Mouse (Mus musculus): Measurements from ENCODE around the gene Lgals4. TPM values are rescaled to one million over a fixed set of nuclear protein-coding genes. Genes with fewer than 3 reads are reported as not detected.

The Lgals4 gene
- polyA plus RNA-seq, 1 experiment from 2014 or later, result 3.2 TPM

DNA sequence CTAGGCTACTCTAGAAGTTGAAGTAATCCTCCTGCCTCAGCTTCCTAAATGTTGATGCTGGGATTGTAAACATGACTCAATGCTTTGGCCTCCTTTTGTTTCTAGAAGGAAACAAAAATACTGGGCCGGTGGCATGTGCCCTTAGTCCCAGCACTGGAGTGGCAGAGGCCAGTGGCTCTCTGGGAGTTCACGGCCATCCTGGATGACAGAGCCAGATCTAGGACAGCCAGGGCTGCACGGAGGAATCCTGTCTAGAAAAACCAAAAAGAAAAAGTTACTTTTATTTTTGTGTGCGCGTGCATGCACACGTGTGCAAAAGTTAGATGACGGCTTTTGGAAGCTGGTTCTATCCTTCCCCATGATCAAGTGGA, 7.3 kb upstream of the Lgals4 start:
- no peak overlapping the region for H3K4me3 ChIP-seq
- no peak overlapping the region for H3K27ac ChIP-seq (replicated peaks)
- peaks cover 27% of the 10 kb centered on the region for H3K36me3 ChIP-seq
- 0 out of 2 replicates have a peak overlapping the region, but pooled peaks have one; percentile 3 for H3K9ac ChIP-seq (replicated peaks)
- H3K4me1 ChIP-seq, result peaks cover 14% of the 10 kb centered on the region
- H3K27me3 ChIP-seq, result no peaks in the 10 kb centered on the region
- H3K4me2 ChIP-seq (replicated peaks), result no peak overlapping the region
- 96% methylated on average over 7 of the region's 7 CpGs for WGBS
- ATAC-seq (ENCODE audit: low FRiP score, low read depth), result no peak
- H3K9me3 ChIP-seq, result no peaks in the 10 kb centered on the region

DNA sequence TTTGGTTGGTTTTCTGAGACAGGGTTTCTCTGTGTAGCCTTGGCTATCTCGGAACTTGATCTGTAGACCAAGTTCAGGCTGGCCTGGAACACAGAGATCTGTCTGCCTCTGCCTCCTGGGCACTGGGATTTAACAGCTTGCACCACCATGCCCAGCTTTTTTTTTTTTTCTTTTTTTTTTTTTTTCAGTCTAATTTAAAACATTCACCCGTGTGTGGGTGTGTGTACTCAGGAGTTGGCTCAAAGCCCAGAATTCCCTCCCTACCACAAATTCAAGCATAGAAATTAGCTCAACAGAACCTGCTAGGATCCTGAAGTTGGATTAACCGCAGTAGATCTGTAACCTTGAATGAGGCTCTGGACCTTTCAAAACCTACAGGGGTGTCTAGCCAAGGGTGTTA, 6.3 kb upstream of the Lgals4 start:
- Histone ChIP-seq H3K4me1 (peaks cover 14% of the 10 kb centered on the region), H3K9me3 (no peaks in the 10 kb centered on the region), H3K9ac (replicated peaks) (no peak overlapping the region), H3K27ac (replicated peaks) (no peak overlapping the region), H3K36me3 (peaks cover 26% of the 10 kb centered on the region), H3K4me2 (replicated peaks) (no peak overlapping the region), H3K27me3 (no peaks in the 10 kb centered on the region), H3K4me3 (no peak overlapping the region)
- 72% methylated on average over 3 of the region's 3 CpGs for WGBS
- no peak for ATAC-seq (ENCODE audit: low FRiP score, low read depth)

DNA sequence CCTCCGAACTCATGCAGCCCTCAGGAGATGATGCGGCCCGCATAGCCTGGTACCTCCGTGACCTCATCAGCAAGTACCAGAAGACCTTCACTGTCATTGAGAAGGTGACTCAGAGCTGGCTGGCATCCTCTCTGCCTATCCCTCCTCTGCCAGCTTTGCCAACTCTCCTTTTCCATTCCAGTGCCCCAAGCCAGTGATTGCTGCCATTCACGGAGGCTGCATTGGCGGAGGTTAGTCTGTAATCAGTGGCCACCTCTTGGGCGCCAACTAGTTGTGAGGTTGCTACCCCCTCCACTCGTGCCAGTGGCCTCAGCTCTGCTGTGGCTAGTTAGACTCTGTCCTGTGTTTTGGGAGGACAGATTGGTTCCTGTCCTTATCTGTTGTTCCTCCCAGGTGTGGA, 3.8 kb upstream of the Lgals4 start:
- no peak for ATAC-seq (ENCODE audit: low FRiP score, low read depth)

DNA sequence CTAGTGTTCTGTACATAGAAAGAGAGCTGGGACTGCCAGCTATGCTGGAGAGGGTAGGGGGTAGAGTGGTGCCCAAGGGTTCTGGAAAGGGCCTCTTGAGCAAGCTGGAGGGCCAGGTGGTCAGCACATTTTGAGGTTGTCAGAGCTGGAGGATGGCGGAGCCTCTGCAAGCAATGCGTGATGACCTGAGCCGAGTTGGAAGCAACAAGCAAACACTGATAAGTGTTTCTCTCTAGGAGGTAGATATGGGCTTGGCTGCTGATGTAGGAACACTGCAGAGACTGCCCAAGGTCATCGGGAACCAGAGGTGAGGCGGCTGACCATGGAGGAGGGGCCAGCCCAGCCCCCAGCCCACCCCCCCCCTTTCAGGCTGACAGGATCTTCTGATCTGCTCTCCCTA, 2.7 kb upstream of the Lgals4 start:
- H3K27ac ChIP-seq (replicated peaks), result no peak overlapping the region
- no peak overlapping the region for H3K4me2 ChIP-seq (replicated peaks)
- H3K36me3 ChIP-seq, result peaks cover 20% of the 10 kb centered on the region
- H3K4me3 ChIP-seq, result no peak overlapping the region
- no peaks in the 10 kb centered on the region for H3K9me3 ChIP-seq
- no peak overlapping the region for H3K9ac ChIP-seq (replicated peaks)
- H3K27me3 ChIP-seq, result no peaks in the 10 kb centered on the region
- peaks cover 4% of the 10 kb centered on the region; the same call in 1 of the 2 replicates for H3K4me1 ChIP-seq
- WGBS, result 91% methylated on average over 5 of the region's 5 CpGs
- no peak for ATAC-seq (ENCODE audit: low FRiP score, low read depth)

More for the DNA sequence above, 3.8 kb upstream of the Lgals4 start:
- 92% methylated on average over 8 of the region's 8 CpGs for WGBS
- H3K4me2 ChIP-seq (replicated peaks), result no peak overlapping the region
- H3K4me1 ChIP-seq, result peaks cover 11% of the 10 kb centered on the region
- H3K27me3 ChIP-seq, result no peaks in the 10 kb centered on the region
- H3K4me3 ChIP-seq, result no peak overlapping the region
- no peak overlapping the region for H3K27ac ChIP-seq (replicated peaks)
- no peaks in the 10 kb centered on the region for H3K9me3 ChIP-seq
- no peak overlapping the region for H3K9ac ChIP-seq (replicated peaks)
- peaks cover 20% of the 10 kb centered on the region for H3K36me3 ChIP-seq

DNA sequence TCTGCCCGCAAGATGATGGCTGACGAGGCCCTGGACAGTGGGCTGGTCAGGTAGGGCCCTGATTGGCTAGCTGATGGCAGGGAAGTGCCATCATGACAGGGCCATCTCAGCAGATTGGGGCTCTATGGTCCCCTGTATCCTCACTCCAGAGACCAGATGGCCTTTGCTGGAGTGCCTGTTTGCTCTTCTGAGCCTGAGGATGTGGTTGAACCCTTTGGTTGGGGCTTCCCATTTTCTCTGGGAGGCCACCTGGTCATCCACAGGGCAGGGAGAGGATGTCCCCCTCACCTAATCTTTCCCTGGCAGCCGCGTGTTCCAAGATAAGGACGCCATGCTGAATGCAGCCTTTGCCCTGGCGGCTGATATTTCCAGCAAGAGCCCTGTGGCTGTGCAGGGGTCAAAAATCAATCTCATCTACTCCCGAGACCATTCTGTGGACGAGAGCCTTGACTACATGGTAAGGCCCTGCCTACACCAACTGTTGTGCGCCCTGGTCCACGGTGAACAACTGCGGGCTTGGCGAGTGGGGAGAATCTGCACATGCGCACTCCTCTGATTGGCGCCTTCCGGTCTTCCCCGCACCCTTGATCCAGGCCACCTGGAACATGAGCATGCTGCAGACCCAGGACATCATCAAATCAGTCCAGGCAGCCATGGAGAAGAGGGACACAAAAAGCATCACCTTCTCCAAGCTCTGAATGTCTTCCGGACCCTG, 2.1 kb upstream of the Lgals4 start:
- WGBS, result 92% methylated on average over 17 of the region's 17 CpGs
- no peak overlapping the region for H3K9ac ChIP-seq (replicated peaks)
- no peak overlapping the region for H3K4me3 ChIP-seq
- no peaks in the 10 kb centered on the region for H3K9me3 ChIP-seq
- H3K4me1 ChIP-seq, result no peaks in the 10 kb centered on the region
- ATAC-seq (ENCODE audit: low FRiP score, low read depth), result no peak
- H3K27ac ChIP-seq (replicated peaks), result no peak overlapping the region
- no peak overlapping the region for H3K4me2 ChIP-seq (replicated peaks)
- no peaks in the 10 kb centered on the region for H3K27me3 ChIP-seq
- peaks cover 20% of the 10 kb centered on the region for H3K36me3 ChIP-seq

DNA sequence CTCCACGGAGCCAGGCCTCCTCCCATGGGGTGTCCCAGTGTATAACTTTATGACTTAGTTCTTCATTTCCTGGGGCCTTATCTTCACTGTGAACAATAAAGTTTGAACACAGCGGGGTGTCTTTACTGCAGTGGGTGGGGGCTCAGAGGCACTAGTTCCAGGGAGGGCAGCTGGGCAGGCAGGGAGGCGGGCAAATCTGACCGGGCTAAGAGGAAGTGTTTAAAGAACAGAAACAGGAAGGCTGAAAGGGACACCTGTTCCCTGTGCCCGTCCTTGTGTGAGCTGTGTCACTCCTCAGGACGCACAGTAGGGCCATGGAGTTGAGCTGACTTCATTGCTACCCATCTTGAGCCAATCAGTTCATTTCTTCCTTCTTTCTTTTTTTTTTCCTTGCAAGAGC, 1.5 kb upstream of the Lgals4 start:
- H3K27ac ChIP-seq (replicated peaks), result no peak overlapping the region
- no peak overlapping the region for H3K4me2 ChIP-seq (replicated peaks)
- H3K9ac ChIP-seq (replicated peaks), result no peak overlapping the region
- ATAC-seq (ENCODE audit: low FRiP score, low read depth), result no peak
- H3K27me3 ChIP-seq, result no peaks in the 10 kb centered on the region
- no peaks in the 10 kb centered on the region for H3K4me1 ChIP-seq
- H3K4me3 ChIP-seq, result no peak overlapping the region
- peaks cover 20% of the 10 kb centered on the region for H3K36me3 ChIP-seq
- 80% methylated on average over 6 of the region's 6 CpGs for WGBS
- no peaks in the 10 kb centered on the region for H3K9me3 ChIP-seq

DNA sequence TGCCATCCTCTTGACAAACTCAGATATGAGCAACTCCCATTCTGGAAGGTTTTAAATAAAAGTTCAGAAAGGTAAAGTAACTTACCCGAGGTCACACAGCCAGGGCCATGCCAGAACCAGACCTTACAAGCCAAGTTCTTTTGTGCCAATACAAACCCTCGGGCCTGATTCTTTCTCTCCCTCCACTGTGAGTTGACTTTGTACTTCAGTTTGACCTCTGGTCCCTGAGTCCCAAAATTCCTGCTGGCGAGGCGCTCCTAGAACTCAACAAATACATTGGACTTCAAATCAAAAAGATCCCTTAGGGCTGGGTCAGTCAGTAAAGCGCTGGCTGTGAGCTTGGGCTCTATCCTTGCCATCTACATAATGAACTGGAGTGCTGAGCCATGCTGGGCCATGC, 3.3 kb downstream of the Lgals4 start:
- H3K27me3 ChIP-seq, result no peaks in the 10 kb centered on the region
- no peak overlapping the region for H3K4me3 ChIP-seq
- no peaks in the 10 kb centered on the region for H3K4me1 ChIP-seq
- no peaks in the 10 kb centered on the region for H3K9me3 ChIP-seq
- H3K36me3 ChIP-seq, result peaks cover 4% of the 10 kb centered on the region; the same call in 1 of the 2 replicates
- no peak for ATAC-seq (ENCODE audit: low FRiP score, low read depth)
- no peak overlapping the region for H3K9ac ChIP-seq (replicated peaks)
- WGBS, result 86% methylated on average over 5 of the region's 5 CpGs
- H3K27ac ChIP-seq (replicated peaks), result no peak overlapping the region
- no peak overlapping the region for H3K4me2 ChIP-seq (replicated peaks)

DNA sequence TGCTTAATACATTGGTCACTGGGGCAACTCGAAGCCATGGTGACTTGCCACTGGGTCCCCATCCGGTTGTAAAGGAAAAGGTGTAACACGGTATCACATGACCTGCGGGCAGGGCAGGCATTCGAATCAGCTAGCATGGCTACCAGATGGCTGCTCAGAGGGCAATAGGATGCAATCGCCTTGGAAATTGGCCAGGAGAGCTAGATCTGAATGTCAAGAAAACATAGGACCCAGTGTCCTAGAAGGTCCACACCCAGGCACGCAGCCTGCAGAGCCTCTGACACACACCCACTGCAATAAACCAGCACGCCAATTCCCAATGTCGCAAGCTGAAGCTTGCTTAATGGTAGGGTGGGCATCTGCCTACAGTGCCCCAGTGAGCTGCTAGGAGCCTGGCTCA, 4.7 kb downstream of the Lgals4 start:
- H3K4me3 ChIP-seq, result no peak overlapping the region
- 89% methylated on average over 9 of the region's 9 CpGs for WGBS

DNA sequence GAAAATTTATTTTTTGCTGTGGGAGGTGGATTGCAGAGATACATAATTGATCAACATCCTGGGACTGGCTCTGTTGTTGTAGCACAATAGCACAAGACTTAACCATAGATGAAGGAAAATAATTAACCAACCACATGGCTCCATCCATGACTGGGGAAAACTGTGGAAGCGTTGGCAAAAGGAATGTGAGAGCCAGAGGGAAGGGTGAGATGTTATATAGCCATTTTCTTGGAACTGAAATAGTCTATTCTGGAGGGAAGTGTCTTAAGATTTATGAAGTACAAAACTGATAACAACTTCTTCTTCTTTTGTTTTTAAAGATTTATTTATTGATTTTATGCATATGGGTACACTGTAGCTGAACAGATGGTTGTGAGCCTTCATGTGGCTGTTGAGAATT, 13.6 kb downstream of the Lgals4 start:
- ATAC-seq (ENCODE audit: low FRiP score, low read depth), result no peak
- no peaks in the 10 kb centered on the region; the same call in 1 of the 2 replicates for H3K27me3 ChIP-seq
- H3K9me3 ChIP-seq, result no peaks in the 10 kb centered on the region
- WGBS, result 79% methylated on average over 1 of the region's 1 CpGs
- H3K27ac ChIP-seq (replicated peaks), result no peak overlapping the region
- H3K4me1 ChIP-seq, result no peaks in the 10 kb centered on the region
- no peak overlapping the region for H3K9ac ChIP-seq (replicated peaks)
- H3K4me3 ChIP-seq, result no peak overlapping the region
- no peaks in the 10 kb centered on the region for H3K36me3 ChIP-seq
- H3K4me2 ChIP-seq (replicated peaks), result no peak overlapping the region

More for the DNA sequence above, 4.7 kb downstream of the Lgals4 start:
- Histone ChIP-seq H3K4me2 (replicated peaks) (no peak overlapping the region), H3K4me1 (no peaks in the 10 kb centered on the region), H3K36me3 (no peaks in the 10 kb centered on the region), H3K9ac (replicated peaks) (no peak overlapping the region), H3K27ac (replicated peaks) (no peak overlapping the region), H3K9me3 (no peaks in the 10 kb centered on the region), H3K27me3 (no peaks in the 10 kb centered on the region)
- ATAC-seq (ENCODE audit: low FRiP score, low read depth), result no peak

DNA sequence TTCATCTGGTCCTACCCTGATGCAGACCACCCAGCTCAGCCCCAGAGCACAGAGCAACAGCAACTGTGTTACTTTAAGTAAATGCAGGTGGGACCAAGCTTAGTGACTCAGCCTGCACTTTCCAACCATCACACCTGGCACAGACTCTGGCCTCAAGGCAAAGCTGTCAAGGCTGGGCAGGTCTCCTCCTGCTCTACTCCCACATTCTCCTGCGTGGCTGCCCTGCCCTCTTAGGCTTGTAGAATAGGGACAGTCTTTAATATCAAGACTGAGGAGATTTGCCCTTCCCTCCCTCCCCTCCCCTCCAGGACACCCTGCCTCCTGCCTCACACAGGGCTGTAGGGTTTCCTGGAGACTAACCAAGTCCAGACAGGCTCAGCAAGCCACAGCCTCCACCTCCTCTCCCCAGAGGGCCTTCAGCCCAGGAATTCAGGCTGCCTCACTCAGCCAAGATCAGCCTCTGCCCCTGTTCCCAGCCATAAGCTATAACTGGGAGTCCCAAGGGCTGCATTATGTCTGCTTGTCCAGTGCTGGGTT, 16.1 kb downstream of the Lgals4 start:
- H3K4me1 ChIP-seq, result no peaks in the 10 kb centered on the region
- no peaks in the 10 kb centered on the region for H3K36me3 ChIP-seq
- no peak overlapping the region for H3K4me2 ChIP-seq (replicated peaks)
- no peaks in the 10 kb centered on the region for H3K9me3 ChIP-seq
- no peak overlapping the region for H3K27ac ChIP-seq (replicated peaks)
- H3K9ac ChIP-seq (replicated peaks), result no peak overlapping the region
- H3K27me3 ChIP-seq, result no peaks in the 10 kb centered on the region; the same call in 1 of the 2 replicates
- H3K4me3 ChIP-seq, result no peak overlapping the region
- no peak for ATAC-seq (ENCODE audit: low FRiP score, low read depth)
- WGBS, result 50% methylated on average over 1 of the region's 1 CpGs

DNA sequence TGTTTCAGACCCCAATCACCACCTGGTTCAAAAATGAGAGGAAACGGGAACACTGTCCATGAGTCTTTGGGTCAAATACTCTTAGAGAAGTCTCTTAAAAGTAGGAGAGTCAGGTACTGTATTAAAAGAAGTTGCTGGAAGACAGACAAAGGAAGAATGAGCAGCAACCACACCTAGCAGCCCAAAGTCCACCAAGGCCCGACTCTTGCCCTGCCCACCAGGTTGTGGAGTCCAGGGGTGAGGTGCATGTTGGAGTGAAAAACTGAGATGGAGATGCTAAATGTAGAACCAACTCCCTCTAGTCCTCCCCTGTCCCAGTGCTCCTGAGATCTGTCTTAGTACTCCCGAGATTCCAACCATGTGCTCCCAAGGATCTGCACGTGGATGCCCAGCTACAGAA, 17.0 kb downstream of the Lgals4 start:
- 81% methylated on average over 4 of the region's 4 CpGs for WGBS
- no peaks in the 10 kb centered on the region for H3K4me1 ChIP-seq
- H3K36me3 ChIP-seq, result no peaks in the 10 kb centered on the region

DNA sequence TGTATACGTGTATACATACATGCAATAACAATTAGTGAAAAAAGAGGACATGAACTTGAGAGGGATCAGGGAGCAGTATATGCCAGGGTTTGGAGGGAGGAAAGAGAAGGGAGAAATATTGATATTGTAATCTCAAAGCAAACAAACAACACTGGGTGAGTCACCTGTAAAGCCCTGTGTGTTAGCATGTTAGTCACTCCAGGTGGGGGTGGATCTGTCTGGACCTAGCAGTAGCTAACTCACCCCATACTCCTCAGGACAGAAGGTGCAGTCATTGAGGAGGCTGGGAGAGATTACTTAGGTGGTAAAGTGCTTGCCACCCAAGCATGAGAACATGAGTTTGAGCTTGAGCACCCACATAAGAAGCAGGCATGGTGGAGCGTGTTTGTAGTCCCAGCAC, 26.3 kb downstream of the Lgals4 start:
- peaks cover 9% of the 10 kb centered on the region; the same call in 1 of the 2 replicates for H3K4me1 ChIP-seq
- no peaks in the 10 kb centered on the region for H3K36me3 ChIP-seq
- H3K27me3 ChIP-seq, result no peaks in the 10 kb centered on the region
- H3K27ac ChIP-seq (replicated peaks), result no peak overlapping the region
- H3K4me2 ChIP-seq (replicated peaks), result no peak overlapping the region
- H3K9me3 ChIP-seq, result 0 out of 2 replicates have a peak, but pooled peaks cover 5% of the 10 kb centered on the region
- H3K4me3 ChIP-seq, result no peak overlapping the region
- 86% methylated on average over 2 of the region's 2 CpGs for WGBS
- no peak overlapping the region for H3K9ac ChIP-seq (replicated peaks)
- ATAC-seq (ENCODE audit: low FRiP score, low read depth), result no peak

More for the DNA sequence above, 17.0 kb downstream of the Lgals4 start:
- H3K4me2 ChIP-seq (replicated peaks), result no peak overlapping the region
- H3K4me3 ChIP-seq, result no peak overlapping the region
- H3K9me3 ChIP-seq, result no peaks in the 10 kb centered on the region
- no peak for ATAC-seq (ENCODE audit: low FRiP score, low read depth)
- no peaks in the 10 kb centered on the region; the same call in 1 of the 2 replicates for H3K27me3 ChIP-seq
- H3K27ac ChIP-seq (replicated peaks), result no peak overlapping the region
- H3K9ac ChIP-seq (replicated peaks), result no peak overlapping the region

All from midbrain, embryonic 12.5 days (tissue).